Mouse (Mus musculus) embryonic fibroblast, embryonic 13.5 days (primary cell): ENCODE measurements around the gene Gpn3.

Experiments used
- CTCF ChIP-seq: IDR thresholded peaks from 2 replicates; pipeline ENCODE4 v1.5.1; 2011; ENCODE audit warnings: mild to moderate bottlenecking, control low read depth, low read length, moderate library complexity, borderline replicate concordance; ENCODE audit not compliant: insufficient read depth
- POLR2A ChIP-seq: IDR thresholded peaks from 2 replicates; pipeline ENCODE4 v1.6.1; 2011; ENCODE audit warnings: low read depth, mild to moderate bottlenecking, control low read depth, low read length, moderate library complexity

GRCm38 (mm10) chr5:122354492-122355067, 17.1 kb upstream of the Gpn3 start:
- TF ChIP-seq CTCF: no peak
- TF ChIP-seq POLR2A: no peak
